Mouse (Mus musculus): ENCODE data around the gene Rflnb.

Gene Rflnb

GRCm38 (mm10) chr11:76027139-76028071 lies at the start of gene Rflnb:
Gene Rflnb (minus strand): TSS chr11:76027782.
- in situ Hi-C loops (cut with MboI; ENCODE audit: unreplicated experiment in 2 of 2), result no loop called here

- in situ Hi-C loops (cut with MboI; ENCODE audit: unreplicated experiment in 2 of 2), result no loop called here
These were observed 49.8 kb upstream of the Rflnb start for GRCm38 (mm10) chr11:76077341-76077740.

GRCm38 (mm10) chr11:76074296-76075093 lies 46.9 kb upstream of the Rflnb start:
- in situ Hi-C loops (cut with MboI; ENCODE audit: unreplicated experiment in 2 of 2), result no loop called here

- in situ Hi-C loops (cut with MboI; ENCODE audit: unreplicated experiment in 2 of 2), result no loop called here
These were observed 42.2 kb upstream of the Rflnb start for GRCm38 (mm10) chr11:76069816-76070215.

GRCm38 (mm10) chr11:76066563-76067156 lies 39.1 kb upstream of the Rflnb start:
- in situ Hi-C loops (cut with MboI; ENCODE audit: unreplicated experiment in 2 of 2), result no loop called here

GRCm38 (mm10) chr11:76065521-76066095 lies 38.0 kb upstream of the Rflnb start:
- in situ Hi-C loops (cut with MboI; ENCODE audit: unreplicated experiment in 2 of 2), result no loop called here

- in situ Hi-C loops (cut with MboI; ENCODE audit: unreplicated experiment in 2 of 2), result no loop called here
These were observed 36.8 kb upstream of the Rflnb start for GRCm38 (mm10) chr11:76064411-76064810.

- in situ Hi-C loops (cut with MboI; ENCODE audit: unreplicated experiment in 2 of 2), result no loop called here
These were observed 33.3 kb upstream of the Rflnb start for GRCm38 (mm10) chr11:76060906-76061305.

- in situ Hi-C loops (cut with MboI; ENCODE audit: unreplicated experiment in 2 of 2), result no loop called here
These were observed 32.4 kb upstream of the Rflnb start for GRCm38 (mm10) chr11:76059971-76060370.

GRCm38 (mm10) chr11:76056487-76056886 lies 28.9 kb upstream of the Rflnb start:
- in situ Hi-C loops (cut with MboI; ENCODE audit: unreplicated experiment in 2 of 2), result no loop called here

- in situ Hi-C loops (cut with MboI; ENCODE audit: unreplicated experiment in 2 of 2), result no loop called here
These were observed 24.9 kb upstream of the Rflnb start for GRCm38 (mm10) chr11:76052496-76052895.

- in situ Hi-C loops (cut with MboI; ENCODE audit: unreplicated experiment in 2 of 2), result no loop called here
These were observed 23.5 kb upstream of the Rflnb start for GRCm38 (mm10) chr11:76050967-76051512.

GRCm38 (mm10) chr11:76050509-76050908 lies 22.9 kb upstream of the Rflnb start:
- in situ Hi-C loops (cut with MboI; ENCODE audit: unreplicated experiment in 2 of 2), result no loop called here

GRCm38 (mm10) chr11:76045367-76045766 lies 17.8 kb upstream of the Rflnb start:
- in situ Hi-C loops (cut with MboI; ENCODE audit: unreplicated experiment in 2 of 2), result no loop called here

GRCm38 (mm10) chr11:76044468-76044867 lies 16.9 kb upstream of the Rflnb start:
- in situ Hi-C loops (cut with MboI; ENCODE audit: unreplicated experiment in 2 of 2), result no loop called here

- in situ Hi-C loops (cut with MboI; ENCODE audit: unreplicated experiment in 2 of 2), result no loop called here
These were observed 15.3 kb upstream of the Rflnb start for GRCm38 (mm10) chr11:76042882-76043281.

- in situ Hi-C loops (cut with MboI; ENCODE audit: unreplicated experiment in 2 of 2), result no loop called here
These were observed 14.6 kb upstream of the Rflnb start for GRCm38 (mm10) chr11:76042041-76042638.

- in situ Hi-C loops (cut with MboI; ENCODE audit: unreplicated experiment in 2 of 2), result no loop called here
These were observed 13.3 kb upstream of the Rflnb start for GRCm38 (mm10) chr11:76040761-76041376.

- in situ Hi-C loops (cut with MboI; ENCODE audit: unreplicated experiment in 2 of 2), result no loop called here
These were observed 12.5 kb upstream of the Rflnb start for GRCm38 (mm10) chr11:76040106-76040505.
